ENCODE assay signal across 8 mouse cellular contexts in genomic region chr11:72440965-72441664, GRCm38 (mm10). TPM values are rescaled to one million over a fixed set of nuclear protein-coding genes. Genes with fewer than 3 reads are reported as not detected.
DNase-seq lines count a peak whose midpoint lies in the region; ATAC-seq lines count a peak whose summit lies in the region.

Gene Mybbp1a (plus strand): TSS chr11:72441355.

- H3K9me3 ChIP-seq in hindbrain, embryonic 13.5 days: no peaks in the 10 kb centered on the region

- under 1% methylated on average over 46 of the region's 46 CpGs for WGBS in hindbrain, embryonic 13.5 days

- no peaks in the 10 kb centered on the region for H3K27me3 ChIP-seq in hindbrain, embryonic 13.5 days

- H3K4me1 ChIP-seq in hindbrain, embryonic 13.5 days (replicated peaks): peaks cover 14% of the 10 kb centered on the region

- peak within 1 kb of the TSS; percentile 92 for H3K27ac ChIP-seq in hindbrain, embryonic 13.5 days

- peak within 1 kb of the TSS; percentile 96 for H3K4me3 ChIP-seq in hindbrain, embryonic 13.5 days

- ATAC-seq in hindbrain, embryonic 13.5 days (ENCODE audit: low FRiP score): peak; percentile 92

- H3K9ac ChIP-seq in hindbrain, embryonic 13.5 days: peak within 1 kb of the TSS; percentile 91

- peaks cover 41% of the 10 kb centered on the region for H3K36me3 ChIP-seq in hindbrain, embryonic 13.5 days

- DNase-seq in NIH3T3 (ENCODE audit: low read depth): peak; percentile 99
- peak; percentile 99 to 100 for DNase-seq in cerebellum, postnatal 10 days
- peak; percentile 95 to 98 for DNase-seq in frontal cortex, postnatal 14 days (ENCODE audit: low spot score in 2 of 2)
- peak; percentile 96 to 98 for DNase-seq in layer of hippocampus, postnatal 25 days (ENCODE audit: extremely low spot score in 1 of 2, low spot score in 1 of 2)
- DNase-seq in lung, postnatal 25 days (ENCODE audit: low spot score): peak; percentile 98
- DNase-seq in retina, embryonic 14.5 days (ENCODE audit: low spot score): peak; percentile 99
- peak; percentile 99 for DNase-seq in thymus, postnatal 4 days

- peak within 1 kb of the TSS; percentile 99 for H3K4me2 ChIP-seq in hindbrain, embryonic 13.5 days

RNA-seq across cellular contexts. Expression of gene Mybbp1a, which starts in this region (rescaled TPM):
- 74.5 and 79.9 TPM in 2 replicates for polyA plus RNA-seq in hindbrain, embryonic 13.5 days (2015; fragmentation: Nextera tagmentation; extraction: Ambion mirVana)
- 10 to 100 TPM; 48.3 to 54.0 TPM for total RNA-seq in layer of hippocampus, postnatal 25 days (2021)

Comparison
In these comparisons a context has a peak if more than half of its experiments do, and no peak if none do; other contexts are left out.
1. Peak in every context shown above with its lines: DNase-seq, ATAC-seq, H3K4me3 ChIP-seq and H3K27ac ChIP-seq.